Mouse (Mus musculus) spleen, postnatal 36 days (tissue): ENCODE data around the gene Jak3.
"Not testable (repeated sequence)": the region's sequence is repeated elsewhere in the genome, so short reads cannot be mapped to it uniquely, and the experiment has no call there.

ENCODE experiments used
- DNase-seq, 2 experiments: peaks; one replicate each; pipeline ENCODE4 v3.0.0; 2022; ENCODE audit warnings: low spot score in 2 of 2, mixed read lengths in 1 of 2

Gene Jak3

DNA sequence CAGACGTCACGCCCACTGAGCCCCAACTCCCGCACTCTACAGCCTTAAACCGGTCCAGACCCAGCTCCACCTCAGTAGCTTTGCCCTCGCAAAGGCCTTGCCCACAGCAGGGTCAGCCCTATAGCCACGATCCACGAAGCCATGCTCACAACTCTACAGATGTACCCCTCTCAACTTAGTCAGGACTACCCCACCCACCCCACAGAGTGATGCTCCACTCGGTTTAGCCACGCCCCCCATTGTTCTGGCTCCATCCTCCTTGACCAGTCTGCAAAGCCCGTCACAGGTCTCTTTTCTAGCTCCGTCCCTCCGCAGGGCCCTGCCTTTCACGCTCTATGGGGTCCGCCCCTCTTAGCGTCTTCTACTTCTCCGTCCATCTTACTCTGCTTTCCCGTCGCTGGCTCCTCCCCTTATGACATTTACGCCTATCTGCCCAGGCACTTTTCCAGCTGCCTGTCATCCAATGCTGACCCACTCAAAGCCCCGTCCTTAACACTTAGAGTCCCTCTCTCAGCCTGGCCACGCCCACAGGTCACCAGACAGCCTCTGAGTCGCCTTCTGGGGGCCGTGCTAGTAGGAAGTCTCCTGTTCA is 10.1 kb downstream of the Jak3 start:
- no peak for DNase-seq

- no peak for DNase-seq
Measured at GRCm38 (mm10) chr8:71687616-71688015, 11.5 kb downstream of the Jak3 start.

DNA sequence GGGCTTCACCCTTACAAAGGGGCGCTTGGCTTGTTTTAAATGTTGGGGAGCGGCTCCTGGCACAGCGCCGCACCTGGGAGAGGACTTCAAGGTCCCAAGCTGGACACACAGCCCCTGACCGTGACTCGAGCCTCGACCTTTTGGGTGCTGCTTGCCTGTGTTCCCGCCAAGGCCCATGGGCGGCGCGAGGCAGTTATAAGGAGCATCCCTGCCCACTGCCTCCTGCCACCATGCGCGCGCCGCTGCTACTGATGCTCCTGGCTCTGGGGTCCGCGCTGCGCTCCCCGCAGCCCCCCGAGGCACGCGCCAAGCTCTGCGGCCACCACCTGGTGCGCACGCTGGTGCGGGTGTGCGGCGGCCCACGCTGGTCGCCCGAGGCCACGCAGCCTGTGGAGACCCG is 12.9 kb downstream of the Jak3 start, which contains the start of gene Insl3:
Gene Insl3 (plus strand): TSS at position 187 of the 400 bp plus-strand sequence.
- no peak for DNase-seq

GRCm38 (mm10) chr8:71692509-71692908 is 16.4 kb downstream of the Jak3 start:
- no peak for DNase-seq

DNA sequence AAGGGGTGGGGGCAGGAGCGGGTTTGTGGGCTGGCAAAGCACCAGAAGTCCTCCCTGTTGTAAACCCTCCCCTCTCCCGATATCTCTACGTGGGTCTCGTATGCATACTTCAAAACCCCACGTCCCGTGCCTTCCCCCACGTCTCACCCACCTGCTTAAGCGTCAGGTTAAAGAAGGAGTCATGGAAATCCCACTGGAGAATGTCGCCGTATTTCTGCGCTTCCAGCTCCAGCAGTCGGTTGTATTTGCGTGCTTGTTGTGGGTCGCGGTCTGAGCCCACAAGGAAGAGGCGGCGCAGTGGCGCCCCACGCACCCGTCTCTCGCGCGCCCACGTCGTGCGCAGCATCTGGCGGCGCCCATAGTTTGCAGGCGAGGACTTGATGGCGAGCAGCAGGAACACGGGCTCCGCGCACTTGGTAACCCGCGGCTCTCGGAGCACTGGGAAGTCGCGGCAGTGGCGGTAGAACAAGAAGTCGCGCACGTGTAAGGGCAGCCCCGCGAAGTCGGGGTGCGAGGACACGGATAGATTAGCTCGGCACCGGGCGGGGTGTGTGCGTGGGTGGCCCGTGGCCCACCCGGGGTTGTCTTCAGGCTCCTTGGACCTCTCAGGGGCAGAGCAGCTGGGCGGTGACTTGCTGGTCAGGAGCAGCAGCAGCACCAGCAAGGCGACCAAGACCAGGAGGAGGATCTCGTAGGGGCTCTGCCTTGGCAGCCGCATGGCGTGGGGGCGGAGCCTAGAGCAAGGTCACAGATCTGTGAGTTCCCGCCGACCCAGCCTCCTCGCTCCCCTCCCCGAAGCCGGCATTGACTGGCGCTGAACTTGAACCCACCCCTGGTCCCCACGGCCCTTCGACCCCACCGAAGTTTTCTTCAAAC is 17.3 kb downstream of the Jak3 start:
- no peak for DNase-seq

DNA sequence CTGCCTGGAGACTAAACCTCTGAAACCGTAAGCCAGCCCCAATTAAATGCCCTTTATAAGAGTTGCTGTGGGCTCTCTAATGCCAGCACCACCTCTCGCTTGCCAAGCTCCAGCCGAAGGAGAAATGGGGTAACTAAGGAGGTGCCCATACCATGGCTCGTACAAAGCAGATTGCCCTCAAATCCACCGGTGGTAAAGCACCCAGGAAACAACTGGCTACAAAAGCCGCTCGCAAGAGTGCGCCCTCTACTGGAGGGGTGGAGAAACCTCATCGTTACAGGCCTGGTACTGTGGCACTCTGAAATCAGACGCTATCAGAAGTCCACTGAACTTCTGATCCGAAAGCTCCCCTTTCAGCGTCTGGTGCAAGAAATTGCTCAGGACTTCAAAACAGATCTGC is 19.4 kb downstream of the Jak3 start:
- DNase-seq = not testable (repeated sequence)

GRCm38 (mm10) chr8:71700493-71701269 is 24.6 kb downstream of the Jak3 start:
- no peak for DNase-seq

- no peak for DNase-seq
Measured at GRCm38 (mm10) chr8:71701414-71702086, 25.5 kb downstream of the Jak3 start, which contains the start of gene B3gnt3. TSS of gene B3gnt3 (minus strand) at chr8:71701789.

DNA sequence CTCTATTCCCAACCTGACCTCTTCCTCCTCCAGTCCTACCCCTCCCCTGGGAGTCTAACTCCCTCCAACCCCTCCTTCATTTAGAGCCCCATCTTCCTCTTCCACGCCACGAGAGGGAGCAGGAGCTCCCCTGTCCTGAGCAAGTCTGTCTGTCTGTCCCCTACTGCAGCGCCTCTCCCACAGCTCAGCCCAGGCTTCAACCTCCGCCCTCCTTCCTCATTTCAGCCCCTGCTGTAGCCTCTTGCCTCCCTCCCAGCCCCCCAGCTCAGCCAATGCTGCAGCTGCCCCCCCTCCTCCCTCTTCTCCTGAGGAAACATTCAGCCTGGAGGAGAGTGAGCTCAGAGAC is 26.0 kb downstream of the Jak3 start:
- DNase-seq = no peak

- peak; percentile 55 to 63 for DNase-seq
Measured at GRCm38 (mm10) chr8:71702923-71703322, 26.8 kb downstream of the Jak3 start.

GRCm38 (mm10) chr8:71703400-71703799 is 27.3 kb downstream of the Jak3 start:
- not testable (repeated sequence) for DNase-seq

- DNase-seq = peak; percentile 49 to 70
Measured at GRCm38 (mm10) chr8:71707874-71708273, 31.8 kb downstream of the Jak3 start.

DNA sequence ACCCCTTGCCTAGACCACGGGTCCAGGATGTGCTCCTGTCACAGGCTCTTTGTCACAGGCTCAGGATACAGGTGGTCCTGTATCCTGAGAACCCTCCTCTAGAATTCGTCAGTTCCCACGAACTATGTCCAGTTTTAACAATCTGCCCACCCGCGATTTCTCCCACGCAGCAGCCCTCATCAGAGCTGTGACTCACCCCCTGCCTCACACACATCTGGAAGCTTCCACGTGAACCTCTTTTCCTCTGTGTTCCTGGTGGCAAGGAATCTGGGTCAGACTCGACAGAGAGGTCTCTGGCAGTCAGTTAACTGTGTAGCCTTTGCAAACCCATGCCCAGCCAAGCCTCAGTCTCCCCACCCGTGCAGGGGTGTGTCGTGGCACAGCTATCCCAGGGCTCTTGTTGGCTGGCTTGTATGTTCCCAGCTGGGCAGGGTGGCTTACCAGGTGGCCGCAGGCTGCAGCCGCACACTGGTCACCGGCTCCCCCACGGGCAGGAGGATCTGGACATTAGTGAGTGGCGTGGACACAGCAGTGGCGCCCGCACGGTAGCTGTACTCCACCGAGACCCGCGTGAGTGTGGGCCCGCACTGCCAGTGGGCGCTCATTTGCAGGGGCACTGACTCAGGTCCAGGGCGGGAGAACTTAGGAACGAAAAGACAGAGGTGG is 33.2 kb downstream of the Jak3 start:
- DNase-seq = no peak

DNA sequence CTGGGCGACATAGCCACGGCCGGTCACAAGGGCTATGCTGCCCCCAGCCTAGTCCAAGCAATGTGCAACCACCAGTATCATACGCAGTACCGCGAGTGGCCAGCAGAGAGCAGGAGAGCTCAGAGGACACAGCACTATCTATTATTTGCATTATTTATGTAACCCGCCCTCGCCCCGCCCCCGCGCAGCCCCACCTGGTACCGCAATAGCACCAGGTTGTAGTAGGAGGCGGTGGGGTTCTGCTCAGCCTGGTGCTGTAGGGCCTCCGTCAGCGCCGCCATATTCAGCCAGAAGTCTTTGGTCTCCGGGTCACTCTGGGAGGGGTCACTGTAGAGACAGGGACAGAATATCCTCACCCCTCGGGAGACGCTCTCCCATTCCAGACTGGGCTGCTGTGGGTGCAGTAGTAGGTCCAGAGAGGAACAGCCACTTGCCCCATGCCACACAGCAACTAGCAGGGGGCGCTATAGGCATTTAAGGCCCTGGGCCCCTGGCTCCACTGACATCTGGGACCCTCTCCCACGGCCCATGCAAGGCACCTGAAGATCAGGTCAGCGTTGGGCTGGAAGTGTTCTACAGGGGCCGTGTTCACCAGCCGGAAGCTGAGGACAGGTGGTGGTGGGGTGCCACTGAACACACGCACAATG is 33.8 kb downstream of the Jak3 start:
- peak; percentile 56 to 72 for DNase-seq

DNA sequence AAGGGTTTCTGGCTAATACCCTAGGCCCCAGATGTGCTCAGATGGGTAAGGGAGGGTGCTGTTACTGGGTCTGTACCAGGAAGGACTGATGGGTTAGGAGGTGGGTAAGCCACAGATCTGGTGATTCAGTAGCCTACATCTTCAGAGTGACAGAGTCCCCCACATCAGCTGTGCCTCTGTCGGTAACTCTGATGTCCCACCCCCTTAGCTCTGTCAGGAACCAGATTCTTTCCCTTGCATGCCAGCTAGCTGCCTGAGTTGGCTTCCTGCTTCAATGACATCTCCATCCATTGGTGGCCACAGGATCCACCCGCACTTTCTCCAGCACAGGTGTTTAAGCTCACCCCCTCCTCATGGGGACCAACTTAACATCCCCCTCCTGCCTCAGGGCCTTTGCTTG is 35.5 kb downstream of the Jak3 start:
- no peak for DNase-seq

- no peak for DNase-seq
Measured at GRCm38 (mm10) chr8:71715531-71715930, 39.4 kb downstream of the Jak3 start.

GRCm38 (mm10) chr8:71716561-71717053 is 40.5 kb downstream of the Jak3 start:
- no peak for DNase-seq

DNA sequence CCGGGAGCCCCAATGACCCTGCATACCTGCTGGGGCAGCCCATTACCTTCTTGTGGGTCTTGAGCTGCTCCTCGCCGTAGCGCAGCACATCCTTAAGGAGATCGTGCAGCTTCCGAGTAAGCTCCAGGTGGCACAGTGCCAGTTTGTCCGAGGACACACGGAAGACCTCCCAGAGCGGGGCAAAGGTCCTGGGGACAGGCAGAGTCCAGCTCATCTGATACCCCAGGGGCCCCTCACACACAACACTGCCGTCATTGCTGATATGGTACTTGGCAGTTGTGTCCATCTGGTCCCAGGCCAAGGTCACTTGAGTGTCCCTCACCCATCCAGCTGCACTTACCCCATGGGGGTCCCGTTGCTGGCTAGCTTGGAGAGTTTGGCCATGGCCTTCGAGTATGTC is 41.0 kb downstream of the Jak3 start:
- DNase-seq = no peak

DNA sequence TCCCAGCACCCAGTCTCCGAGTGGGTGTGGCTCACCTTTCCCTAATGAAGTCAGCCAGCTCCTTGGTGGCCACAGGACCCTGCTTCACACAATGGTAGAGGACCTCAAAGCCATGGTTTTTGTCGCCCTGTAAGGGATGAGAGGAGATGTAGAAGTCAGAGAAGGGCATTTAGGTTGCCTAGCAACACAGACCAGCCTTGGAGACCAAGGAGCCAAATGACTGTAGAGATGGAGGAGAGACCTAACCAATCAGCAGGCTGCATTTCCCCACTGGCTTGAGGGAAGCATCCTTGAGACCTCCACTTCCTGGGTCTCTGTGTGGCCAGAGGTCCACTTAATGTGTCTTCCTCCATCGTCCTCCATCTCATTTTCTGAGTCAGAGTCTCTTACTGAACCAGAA is 42.2 kb downstream of the Jak3 start:
- no peak for DNase-seq

- DNase-seq = peak; percentile 68 to 77
Measured at GRCm38 (mm10) chr8:71719218-71719617, 43.1 kb downstream of the Jak3 start.
